Mouse (Mus musculus) left cerebral cortex, adult 11 months (tissue): Measurements from ENCODE around the gene Alx3.

Source experiments
- DNase-seq: peaks from one replicate; pipeline ENCODE4 v3.0.0; 2022; ENCODE audit warnings: low spot score

Alx3 gene

GRCm38 (mm10) chr3:107594662-107595263 lies at the start of gene Alx3:
Alx3 (plus strand) TSS chr3:107595031.
- no peak for DNase-seq

GRCm38 (mm10) chr3:107545278-107545677 lies 49.6 kb upstream of the Alx3 start:
- DNase-seq = no peak

GRCm38 (mm10) chr3:107545716-107546412 lies 49.0 kb upstream of the Alx3 start:
- DNase-seq = no peak

- DNase-seq = no peak
Observed at GRCm38 (mm10) chr3:107546956-107547355, 47.9 kb upstream of the Alx3 start.

- no peak for DNase-seq
Observed at GRCm38 (mm10) chr3:107550409-107551049, 44.3 kb upstream of the Alx3 start.

- no peak for DNase-seq
Observed at GRCm38 (mm10) chr3:107554842-107555241, 40.0 kb upstream of the Alx3 start, which contains the start of gene Ubl4b. Ubl4b (minus strand) TSS chr3:107555073.

- no peak for DNase-seq
Observed at GRCm38 (mm10) chr3:107558740-107559139, 36.1 kb upstream of the Alx3 start.

- DNase-seq = peak; percentile 26
Observed at GRCm38 (mm10) chr3:107559183-107559582, 35.6 kb upstream of the Alx3 start.

GRCm38 (mm10) chr3:107562104-107562503 lies 32.7 kb upstream of the Alx3 start:
- no peak for DNase-seq

- no peak for DNase-seq
Observed at GRCm38 (mm10) chr3:107562591-107562990, 32.2 kb upstream of the Alx3 start.

- DNase-seq = no peak
Observed at GRCm38 (mm10) chr3:107563880-107564279, 31.0 kb upstream of the Alx3 start.

- no peak for DNase-seq
Observed at GRCm38 (mm10) chr3:107565331-107565730, 29.5 kb upstream of the Alx3 start.

GRCm38 (mm10) chr3:107567766-107568165 lies 27.1 kb upstream of the Alx3 start:
- no peak for DNase-seq

GRCm38 (mm10) chr3:107568721-107569120 lies 26.1 kb upstream of the Alx3 start:
- DNase-seq = no peak

GRCm38 (mm10) chr3:107571205-107571604 lies 23.6 kb upstream of the Alx3 start:
- DNase-seq = no peak

GRCm38 (mm10) chr3:107576807-107577206 lies 18.0 kb upstream of the Alx3 start:
- no peak for DNase-seq

GRCm38 (mm10) chr3:107577810-107578390 lies 16.9 kb upstream of the Alx3 start:
- DNase-seq = no peak

- peak; percentile 37 for DNase-seq
Observed at GRCm38 (mm10) chr3:107579466-107579865, 15.4 kb upstream of the Alx3 start.

- no peak for DNase-seq
Observed at GRCm38 (mm10) chr3:107581103-107582010, 13.5 kb upstream of the Alx3 start.

GRCm38 (mm10) chr3:107582130-107582874 lies 12.5 kb upstream of the Alx3 start:
- no peak for DNase-seq
